Mouse (Mus musculus) left cerebral cortex, postnatal 10 days (tissue): ENCODE results near the gene Cacnb2. TPM values are rescaled to one million over a fixed set of nuclear protein-coding genes. Genes with fewer than 3 reads are reported as not detected.

Experiments used
- DNase-seq, 2 experiments: peaks; one replicate each; pipeline ENCODE4 v3.0.0; 2021 to 2022; ENCODE audit warnings: low spot score in 2 of 2, mixed read lengths in 1 of 2; ENCODE audit errors: extremely low spot score in 1 of 2
- intact Hi-C: fragments of 180-260 bp; cut with DNase I; formaldehyde crosslinking; loops from one replicate; pipeline ENCODE4 v1.15.1; 2025
- total RNA-seq, 2 experiments: library from RNA; stranded (reverse); gene quantifications; 2 replicates each; pipeline ENCODE4 v1.2.3; 2021

Cacnb2 gene
- total RNA-seq, 2 experiments from 2014 or later, result 32.5 to 36.1 TPM

- intact Hi-C loops, result no loop called here
- peak; percentile 14 to 36 for DNase-seq
Observed at GRCm38 (mm10) chr2:14739510-14739909, 136.6 kb downstream of the Cacnb2 start.

GRCm38 (mm10) chr2:14740359-14740758 lies 137.5 kb downstream of the Cacnb2 start:
- intact Hi-C loops, result no loop called here
- DNase-seq, result peak; percentile 12 to 30

- DNase-seq, result no peak
- intact Hi-C loops, result no loop called here
Observed at GRCm38 (mm10) chr2:14744761-14745160, 141.9 kb downstream of the Cacnb2 start.

- intact Hi-C loops, result no loop called here
- no peak for DNase-seq
Observed at GRCm38 (mm10) chr2:14762846-14763245, 160.0 kb downstream of the Cacnb2 start.

- intact Hi-C loops, result no loop called here
Observed at GRCm38 (mm10) chr2:14763931-14764330, 161.0 kb downstream of the Cacnb2 start.

GRCm38 (mm10) chr2:14769448-14769847 lies 166.6 kb downstream of the Cacnb2 start:
- intact Hi-C loops, result no loop called here
- no peak for DNase-seq

More at GRCm38 (mm10) chr2:14763931-14764330, 161.0 kb downstream of the Cacnb2 start:
- peak in 1 of 2 experiments; percentile 27 for DNase-seq

- no peak for DNase-seq
- intact Hi-C loops, result no loop called here
Observed at GRCm38 (mm10) chr2:14770635-14771034, 167.7 kb downstream of the Cacnb2 start.

GRCm38 (mm10) chr2:14774375-14774774 lies 171.5 kb downstream of the Cacnb2 start:
- no peak for DNase-seq
- intact Hi-C loops, result no loop called here

GRCm38 (mm10) chr2:14774857-14775495 lies 172.1 kb downstream of the Cacnb2 start:
- DNase-seq, result no peak
- intact Hi-C loops, result no loop called here

GRCm38 (mm10) chr2:14787983-14788382 lies 185.1 kb downstream of the Cacnb2 start:
- intact Hi-C loops, result no loop called here
- no peak for DNase-seq

- DNase-seq, result no peak
- intact Hi-C loops, result no loop called here
Observed at GRCm38 (mm10) chr2:14801446-14802046, 198.7 kb downstream of the Cacnb2 start.

- intact Hi-C loops, result no loop called here
- no peak for DNase-seq
Observed at GRCm38 (mm10) chr2:14807650-14808347, 204.9 kb downstream of the Cacnb2 start.

- DNase-seq, result no peak
- intact Hi-C loops, result no loop called here
Observed at GRCm38 (mm10) chr2:14814977-14815376, 212.1 kb downstream of the Cacnb2 start.

- intact Hi-C loops, result no loop called here
- no peak for DNase-seq
Observed at GRCm38 (mm10) chr2:14818651-14819050, 215.8 kb downstream of the Cacnb2 start.

- DNase-seq, result no peak
- intact Hi-C loops, result no loop called here
Observed at GRCm38 (mm10) chr2:14820946-14821345, 218.1 kb downstream of the Cacnb2 start.

GRCm38 (mm10) chr2:14823105-14823504 lies 220.2 kb downstream of the Cacnb2 start:
- intact Hi-C loops, result no loop called here
- DNase-seq, result no peak

GRCm38 (mm10) chr2:14823816-14824348 lies 221.0 kb downstream of the Cacnb2 start:
- no peak for DNase-seq
- intact Hi-C loops, result no loop called here

- no peak for DNase-seq
- intact Hi-C loops, result no loop called here
Observed at GRCm38 (mm10) chr2:14825146-14825545, 222.3 kb downstream of the Cacnb2 start.

GRCm38 (mm10) chr2:14829451-14829850 lies 226.6 kb downstream of the Cacnb2 start:
- intact Hi-C loops, result no loop called here
- no peak for DNase-seq

- intact Hi-C loops, result no loop called here
Observed at GRCm38 (mm10) chr2:14831308-14831707, 228.4 kb downstream of the Cacnb2 start.

More at GRCm38 (mm10) chr2:14831308-14831707, 228.4 kb downstream of the Cacnb2 start:
- DNase-seq, result no peak
